13 mouse cellular contexts compared by ENCODE assay signal in the genomic region with DNA sequence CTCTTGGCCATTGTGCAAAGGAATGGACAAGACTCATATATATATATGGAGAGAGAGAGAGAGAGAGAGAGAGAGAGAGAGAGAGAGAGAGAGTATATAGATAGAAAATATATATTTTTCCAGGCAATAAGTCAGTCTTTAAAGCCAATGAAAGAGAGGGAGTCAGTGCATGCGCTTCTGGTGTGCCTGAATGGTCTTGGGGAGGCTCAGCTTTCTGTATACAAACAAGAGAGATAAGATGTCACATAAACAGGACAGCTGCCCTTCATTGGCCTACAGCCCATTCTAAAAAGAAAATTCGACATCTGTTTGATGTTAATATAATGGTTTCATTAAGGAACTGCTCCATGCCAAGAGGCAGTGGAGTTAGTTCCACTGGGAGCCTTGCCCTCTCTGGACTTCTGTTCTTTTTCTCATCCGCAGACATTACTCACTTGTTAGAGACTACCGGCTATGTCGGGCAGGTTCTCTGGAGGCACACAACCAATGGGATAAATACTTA.
"Had no signal": no experiment of that assay in that cellular context is flagged by ENCODE, and none has a peak within 500 bp of the region (broad histone marks: within the 10 kb centered on the region; RNA-seq: fewer than 3 reads in every experiment).

No protein-coding gene starts in this region.

- H3K27ac ChIP-seq: kidney, postnatal 0 days; layer of hippocampus, adult 2 months; liver, embryonic 12.5 days; liver, embryonic 15.5 days had no signal

- H3K4me3 ChIP-seq: layer of hippocampus, adult 2 months; liver, embryonic 12.5 days; liver, embryonic 15.5 days had no signal

- H3K9me3 ChIP-seq: liver, embryonic 12.5 days; liver, embryonic 15.5 days had no signal

- ATAC-seq: intestine, postnatal 0 days; liver, embryonic 12.5 days had no signal

- H3K4me1 ChIP-seq: liver, embryonic 12.5 days; liver, embryonic 15.5 days had no signal

- H3K9ac ChIP-seq: liver, embryonic 12.5 days; liver, embryonic 15.5 days had no signal

- DNase-seq: kidney, adult 2 months; kidney, postnatal 25 days; layer of hippocampus, adult 9-11 months; midbrain, embryonic 14.5 days; right cerebral cortex, postnatal 25 days; thymus, adult 18-20 months; thymus, postnatal 36 days had no signal

- H3K4me2 ChIP-seq: liver, embryonic 12.5 days; liver, embryonic 15.5 days; midbrain, embryonic 11.5 days had no signal

- H3K36me3 ChIP-seq: liver, embryonic 12.5 days; liver, embryonic 15.5 days had no signal

- H3K27me3 ChIP-seq: liver, embryonic 12.5 days; liver, embryonic 15.5 days had no signal
